Mouse (Mus musculus) left cerebral cortex, adult 8-10 months (tissue): ENCODE measurements at regions not wholly inside any gene's neighbourhood (a gene's known extent, or its start where the extent isn't known, plus 50 kb on each side); places are given as distances from the start of the nearest gene placed in this dataset.
"Not testable (repeated sequence)": the region's sequence is repeated elsewhere in the genome, so short reads cannot be mapped to it uniquely, and the experiment has no call there.

Source experiments
- DNase-seq, 2 experiments: peaks; one replicate each; pipeline ENCODE4 v3.0.0; 2022; ENCODE audit warnings: low spot score in 2 of 2

DNA sequence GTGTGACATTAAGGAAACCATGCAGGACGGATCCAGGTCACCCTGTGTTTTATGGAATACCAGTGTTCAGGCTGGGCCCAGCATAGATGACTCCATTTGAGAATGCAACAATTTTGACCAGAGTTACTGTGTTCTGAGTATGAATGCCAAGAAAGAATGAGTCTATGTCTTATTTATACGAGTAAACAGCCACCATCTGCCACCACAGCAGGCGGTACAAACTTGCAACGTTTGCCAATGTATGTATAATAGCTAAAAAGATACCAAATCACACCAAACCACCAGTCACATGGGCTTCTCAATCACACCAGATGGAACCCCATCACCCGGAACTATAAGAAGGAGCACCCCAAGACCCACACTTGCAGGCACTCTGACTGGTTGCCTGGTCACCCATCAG lies 192.1 kb downstream of the Glrx3 start:
- DNase-seq: peak in 1 of 2 experiments; percentile 63

DNA sequence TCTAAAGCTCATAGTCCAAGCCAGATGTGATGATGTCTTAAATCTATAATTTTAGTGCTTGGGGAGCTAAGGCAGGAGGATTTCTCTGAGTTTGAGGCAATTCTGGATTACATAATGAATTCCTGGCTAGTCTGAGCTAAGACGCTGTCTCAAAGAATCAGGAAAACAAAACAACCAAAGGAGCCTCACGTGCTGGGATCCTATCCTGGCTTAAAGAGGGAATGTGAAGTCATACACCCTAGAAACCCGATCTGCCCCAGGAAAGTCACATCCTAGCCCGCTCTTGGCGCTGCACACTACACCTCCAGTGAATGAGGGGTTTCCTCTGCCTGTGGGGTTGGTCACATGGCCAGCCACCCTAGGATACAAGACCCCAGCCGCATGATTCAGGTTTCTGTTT lies 211.2 kb downstream of the Glrx3 start:
- no peak for DNase-seq

DNA sequence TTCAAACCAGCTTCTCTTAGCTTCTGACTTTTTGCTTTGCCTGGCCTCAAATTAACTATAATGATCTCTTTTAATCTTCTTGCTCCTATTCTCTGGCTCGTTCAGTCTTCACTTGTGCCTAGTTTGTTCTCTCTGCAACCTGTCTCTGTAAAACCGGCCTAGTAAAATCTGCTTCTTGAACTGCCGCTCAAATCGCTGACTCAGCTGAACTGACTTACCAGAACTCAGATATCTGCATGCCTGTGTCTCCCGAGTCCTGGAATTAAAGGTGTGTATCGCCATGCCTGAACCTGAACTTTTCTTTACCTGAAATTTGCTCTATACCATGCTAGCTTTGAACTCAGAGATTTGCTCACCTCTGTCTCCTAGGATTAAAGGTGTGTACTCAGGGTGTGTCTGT lies 212.2 kb downstream of the Glrx3 start:
- no peak for DNase-seq

DNA sequence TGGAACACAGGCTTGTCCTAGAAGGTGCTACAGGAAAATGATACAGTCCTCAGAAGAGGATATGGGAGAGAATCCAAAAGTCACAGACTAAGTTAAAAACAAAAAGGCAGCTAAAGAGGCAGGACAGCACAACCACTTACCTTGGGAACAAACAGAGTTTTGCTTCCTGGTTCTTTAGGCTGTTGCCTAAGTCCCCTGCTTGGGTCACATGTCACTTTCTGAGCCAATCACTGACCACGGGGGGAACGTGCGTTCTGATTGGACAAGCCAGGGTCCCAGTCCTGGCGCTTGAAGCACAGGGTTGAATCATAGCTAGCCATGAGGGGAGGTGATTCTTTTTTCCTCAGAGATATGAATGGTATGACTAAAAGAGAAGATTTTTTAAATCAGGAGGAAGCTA lies 216.4 kb downstream of the Glrx3 start:
- DNase-seq: no peak

DNA sequence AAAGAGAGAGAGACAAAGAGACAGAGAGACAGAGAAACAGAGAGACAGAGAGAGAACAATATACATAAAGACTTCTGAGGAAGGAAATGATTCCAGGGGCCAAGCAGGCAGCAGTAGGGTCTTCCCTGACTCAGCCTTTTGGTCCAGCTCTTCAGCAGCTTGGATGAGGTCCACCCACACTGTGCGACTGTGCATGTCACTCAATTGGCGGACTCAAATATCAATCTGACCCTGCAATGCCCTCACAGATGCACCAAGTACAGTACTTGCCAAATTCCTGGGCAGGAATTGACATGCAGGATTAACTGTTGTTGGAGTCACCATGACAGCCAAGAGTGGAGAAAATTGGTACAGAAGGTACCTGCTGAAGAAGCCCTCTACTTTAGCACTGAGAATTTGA lies 229.8 kb downstream of the Glrx3 start:
- DNase-seq: no peak

DNA sequence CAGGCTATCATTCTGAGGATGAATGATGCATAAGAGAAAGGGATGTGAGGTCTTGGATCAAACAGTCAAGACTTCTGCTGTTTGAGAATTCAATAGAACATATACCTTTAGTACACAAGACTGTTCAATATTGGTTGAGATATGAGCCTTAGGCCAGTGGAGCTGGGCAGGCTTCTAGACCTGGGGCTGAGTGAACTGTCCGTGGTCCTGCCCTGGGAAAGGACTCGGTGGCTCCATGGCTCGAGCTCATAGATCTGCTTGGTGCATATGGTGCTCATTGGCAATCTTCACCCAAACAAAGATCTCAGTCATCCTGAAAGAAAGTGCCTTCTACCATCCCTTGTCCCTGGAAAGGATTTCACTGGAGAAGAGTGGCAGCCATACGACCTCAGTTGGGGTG lies 233.7 kb downstream of the Glrx3 start:
- no peak for DNase-seq

DNA sequence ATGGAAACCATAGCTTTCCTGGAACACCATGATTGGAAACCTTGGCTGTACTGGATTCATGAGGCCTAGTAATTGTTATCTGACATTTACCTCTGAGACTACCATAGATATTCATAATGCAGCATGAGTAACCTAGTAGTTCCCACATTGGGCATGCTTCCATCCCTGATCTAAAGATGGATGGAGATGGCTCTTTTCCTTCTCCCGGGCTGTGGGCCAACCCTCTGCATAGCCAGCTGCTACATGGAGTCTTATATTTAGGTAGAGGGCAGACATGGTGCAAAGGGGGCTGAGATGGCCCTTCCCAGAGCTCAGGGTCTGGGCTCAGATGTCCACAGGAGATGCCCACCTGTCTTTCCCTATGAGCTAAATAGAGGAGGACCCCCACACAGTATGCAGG lies 237.2 kb downstream of the Glrx3 start:
- peak; percentile 5 to 65 for DNase-seq

DNA sequence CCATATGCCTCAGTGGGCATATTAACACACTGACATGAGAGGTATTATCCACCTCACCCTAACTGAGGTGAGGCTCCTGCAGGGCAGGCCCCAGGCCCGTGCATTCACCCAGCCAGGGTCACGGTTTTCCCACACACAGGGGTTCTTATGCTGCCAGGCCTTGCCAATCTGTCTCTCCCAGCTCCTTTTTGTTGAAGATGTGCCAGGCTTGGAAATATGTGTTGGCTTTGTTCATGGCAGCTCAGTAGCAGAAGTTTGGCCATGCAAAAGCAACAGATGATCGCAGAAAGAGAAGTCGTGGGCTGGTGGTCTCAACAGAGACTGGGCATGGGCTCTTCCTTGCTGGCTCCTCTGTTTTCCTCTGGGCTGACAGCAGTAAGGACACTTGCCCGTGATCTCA lies 238.0 kb downstream of the Glrx3 start:
- DNase-seq: peak in 1 of 2 experiments; percentile 6

DNA sequence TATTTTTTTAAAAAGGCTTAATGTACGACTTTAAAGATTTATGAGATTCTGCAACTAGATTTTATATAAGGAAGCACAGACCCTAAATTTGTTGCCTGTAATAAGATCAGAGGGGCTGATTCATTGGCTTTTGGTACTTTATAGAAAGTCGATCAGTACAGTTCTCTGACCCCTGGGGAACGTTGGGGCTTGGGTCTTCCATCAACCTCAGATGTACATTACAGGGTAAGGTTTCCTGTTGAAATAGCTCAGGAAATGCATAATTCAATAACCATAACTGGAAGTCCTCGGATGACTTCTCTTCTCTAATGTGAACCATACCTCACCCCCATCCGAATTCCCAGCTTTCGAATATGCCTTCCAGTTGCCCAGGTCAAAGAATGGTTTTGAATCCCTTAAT lies 247.4 kb downstream of the Glrx3 start:
- no peak for DNase-seq

DNA sequence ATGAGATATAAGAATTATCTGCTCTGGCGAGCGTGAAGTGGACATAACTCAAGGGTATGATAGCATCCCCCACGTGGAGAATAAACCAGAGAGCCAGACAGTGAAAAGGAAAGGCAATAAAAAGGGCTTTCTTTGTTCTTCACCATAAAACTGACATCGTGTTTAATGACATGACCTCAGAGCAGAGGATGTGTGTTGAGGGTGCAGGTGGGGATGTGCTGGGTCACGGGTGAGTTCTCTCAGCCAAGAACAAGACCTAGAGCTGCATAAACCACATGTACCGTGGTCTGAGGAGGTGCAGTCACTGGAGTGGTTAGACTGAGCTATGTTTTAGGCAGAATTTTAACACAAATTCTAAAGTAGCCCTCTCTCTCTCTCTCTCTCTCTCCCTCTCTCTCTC lies 247.9 kb downstream of the Glrx3 start:
- DNase-seq: no peak

DNA sequence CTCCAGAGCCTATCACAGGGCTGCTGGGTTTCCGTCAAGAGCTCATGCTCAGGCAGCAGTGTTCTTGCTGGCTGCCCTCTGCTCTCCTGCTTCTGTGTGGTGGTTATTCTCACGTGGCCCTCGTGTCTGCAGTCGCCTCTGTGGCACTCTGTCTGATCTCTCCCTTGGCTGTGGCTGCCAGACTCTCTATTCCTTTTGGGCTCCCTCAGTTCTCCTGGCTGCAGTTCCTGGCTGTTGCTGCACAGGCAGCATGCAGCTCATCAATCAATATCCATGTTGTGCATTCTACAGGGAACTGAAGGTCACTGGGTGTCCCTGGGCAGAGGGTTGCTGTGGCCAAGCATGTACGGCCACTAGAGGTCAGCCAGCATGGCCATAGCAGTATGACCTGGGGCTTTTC lies 259.4 kb downstream of the Glrx3 start:
- no peak for DNase-seq

DNA sequence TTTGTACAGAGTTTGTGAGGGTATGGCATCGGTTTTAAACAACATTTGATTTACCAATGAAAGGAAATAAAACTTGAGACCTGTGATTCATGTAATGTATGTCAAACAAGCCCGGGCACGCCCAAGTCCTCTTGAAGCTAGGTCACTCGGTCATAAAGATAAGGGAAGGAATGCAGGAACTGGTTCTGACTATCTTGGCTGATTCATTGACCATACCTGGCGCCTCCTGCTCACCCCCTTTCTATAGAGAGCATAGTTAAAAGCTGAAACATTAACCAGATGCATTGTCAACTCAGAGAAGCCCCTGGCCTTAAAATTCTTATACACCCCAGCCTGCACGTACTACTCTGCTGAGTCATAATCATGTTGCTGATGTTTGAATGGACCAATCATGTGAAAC lies 261.1 kb downstream of the Glrx3 start:
- DNase-seq: not testable (repeated sequence)

DNA sequence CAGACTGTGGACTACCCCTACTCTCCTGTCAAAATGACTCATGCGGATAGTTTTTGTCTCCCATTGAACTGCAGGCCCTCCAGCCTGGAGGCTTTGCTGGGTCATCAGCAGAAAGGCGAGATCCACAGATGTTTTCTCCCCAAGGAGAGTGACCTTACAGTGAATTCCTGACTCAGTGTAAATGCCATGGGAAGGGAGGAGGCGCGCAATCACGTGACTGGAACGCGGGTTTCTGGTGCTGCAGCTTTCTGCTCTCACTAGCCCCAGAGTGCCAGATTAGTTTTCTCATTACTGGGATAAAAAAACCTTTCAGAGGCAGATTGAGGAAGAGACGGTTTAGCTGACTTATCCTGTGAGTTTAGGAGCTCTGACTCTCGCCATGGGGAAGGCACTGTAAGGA lies 275.4 kb downstream of the Glrx3 start:
- DNase-seq: no peak

DNA sequence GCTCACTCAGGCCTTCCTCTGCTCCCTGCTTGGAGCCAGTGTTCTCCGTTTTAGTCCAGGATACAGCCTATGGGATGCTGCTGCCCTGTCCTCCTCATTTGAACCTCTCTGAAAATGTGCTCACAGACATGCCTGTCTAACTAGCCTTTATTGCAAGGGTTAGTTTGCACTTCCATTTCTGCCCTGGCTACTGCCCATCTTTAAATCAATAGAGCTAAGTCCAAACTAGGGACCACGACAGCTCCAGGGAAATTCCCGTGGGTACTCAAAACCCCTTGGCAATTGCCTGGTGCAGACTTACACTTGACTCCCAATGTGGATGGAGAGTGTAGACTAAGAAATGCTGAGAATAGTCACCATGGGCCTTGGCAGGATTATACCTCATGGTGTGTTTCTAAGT lies 276.4 kb downstream of the Glrx3 start:
- no peak for DNase-seq

DNA sequence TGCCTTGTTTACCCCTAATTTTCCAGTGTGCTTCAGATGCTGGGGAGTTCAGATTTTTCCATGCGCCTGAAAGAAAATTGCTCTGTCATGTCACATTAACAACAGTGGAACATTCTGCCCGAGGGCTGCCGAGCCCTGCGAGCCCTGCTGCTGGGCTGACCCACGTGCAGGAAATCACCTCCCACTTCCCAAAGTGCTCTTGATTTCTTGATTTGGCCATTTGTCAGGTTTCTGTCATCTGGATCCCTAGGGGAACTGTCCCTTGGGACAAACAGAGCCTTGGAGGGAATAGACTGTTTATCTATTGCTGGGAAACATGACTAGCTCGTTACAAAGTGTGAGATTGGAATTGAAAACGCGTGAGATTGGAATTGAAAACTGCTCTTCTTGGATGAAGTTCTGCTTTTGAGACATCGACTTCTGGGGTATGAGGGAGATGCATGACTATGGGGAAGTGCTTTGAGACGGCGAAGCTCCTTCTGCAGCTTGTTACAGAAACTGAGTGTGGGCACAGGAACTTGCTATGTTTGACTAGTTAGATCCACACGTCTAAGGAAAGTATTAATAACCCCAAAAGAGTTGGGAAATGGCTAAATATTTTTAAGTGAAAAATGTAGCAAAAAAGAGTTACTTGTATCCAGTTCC lies 277.0 kb downstream of the Glrx3 start:
- no peak for DNase-seq

DNA sequence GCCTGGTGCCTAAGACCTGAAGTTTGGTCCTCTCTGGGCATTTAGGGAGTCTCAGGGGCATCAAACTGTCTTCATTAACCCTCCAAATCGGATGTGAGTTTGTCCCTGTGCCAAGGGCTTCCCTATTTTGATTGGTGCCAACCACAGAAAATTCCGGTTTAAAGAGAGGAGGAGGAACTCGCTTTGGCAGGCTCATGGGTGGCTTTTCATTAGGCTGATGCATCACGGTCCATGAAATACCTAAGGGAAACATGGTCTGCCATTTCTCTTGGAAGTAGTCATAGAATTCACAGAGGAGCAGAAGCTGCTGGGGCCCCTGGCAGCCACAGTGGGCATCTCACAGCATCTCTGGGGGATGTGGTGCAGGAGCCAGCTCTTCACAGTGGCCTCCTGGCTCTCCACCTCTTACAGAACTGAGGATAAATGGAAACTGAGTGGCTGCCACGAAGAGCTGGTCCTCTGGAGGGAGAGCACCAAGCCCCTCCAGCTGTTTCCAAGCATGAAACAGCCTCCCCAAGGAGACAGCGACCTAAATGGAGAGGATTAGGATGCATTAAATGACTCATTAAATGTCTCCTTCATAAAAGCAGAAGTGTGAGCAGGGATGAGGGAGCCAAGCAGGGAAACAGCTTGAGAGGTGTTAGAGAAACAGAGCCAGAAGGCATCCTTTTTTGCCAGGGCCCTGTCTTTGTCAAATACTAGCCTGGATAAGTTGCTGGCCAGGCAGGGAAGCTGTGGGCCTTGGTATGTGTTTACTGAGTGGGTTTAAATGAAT lies 277.9 kb downstream of the Glrx3 start:
- DNase-seq: peak in 1 of 2 experiments; percentile 27

DNA sequence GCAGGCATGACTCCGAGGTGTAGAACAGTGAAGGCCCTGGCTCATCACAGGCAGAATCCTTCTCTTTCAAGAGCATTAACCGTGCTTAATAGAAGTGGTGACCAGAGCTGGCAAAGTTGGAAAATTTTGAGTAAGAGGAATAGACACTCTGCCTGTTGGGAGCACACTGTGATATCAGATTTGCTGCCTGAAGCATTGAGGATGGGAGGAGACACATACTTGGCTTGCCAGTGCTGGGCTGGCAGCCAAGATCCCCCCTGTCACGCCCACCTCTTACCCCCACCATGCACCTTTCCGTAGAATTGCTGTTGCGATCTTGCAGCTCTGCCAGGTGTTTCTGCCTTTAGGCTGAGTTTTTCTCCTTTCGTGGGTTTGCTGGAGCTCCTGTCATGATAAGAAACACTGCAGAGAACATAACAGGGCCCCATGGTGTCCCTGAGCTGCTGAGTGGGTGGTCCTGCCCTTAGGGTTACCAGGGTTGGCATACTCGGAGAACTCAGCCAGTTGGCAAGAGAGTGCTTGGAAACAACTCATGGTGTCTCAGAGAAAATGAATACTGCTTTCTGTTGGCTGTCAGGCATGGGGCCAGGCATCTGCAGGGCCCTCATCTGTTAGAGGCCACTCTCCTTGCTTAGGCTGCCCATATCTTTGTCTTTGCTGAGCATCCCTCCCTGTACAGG lies 286.1 kb downstream of the Glrx3 start:
- DNase-seq: no peak

DNA sequence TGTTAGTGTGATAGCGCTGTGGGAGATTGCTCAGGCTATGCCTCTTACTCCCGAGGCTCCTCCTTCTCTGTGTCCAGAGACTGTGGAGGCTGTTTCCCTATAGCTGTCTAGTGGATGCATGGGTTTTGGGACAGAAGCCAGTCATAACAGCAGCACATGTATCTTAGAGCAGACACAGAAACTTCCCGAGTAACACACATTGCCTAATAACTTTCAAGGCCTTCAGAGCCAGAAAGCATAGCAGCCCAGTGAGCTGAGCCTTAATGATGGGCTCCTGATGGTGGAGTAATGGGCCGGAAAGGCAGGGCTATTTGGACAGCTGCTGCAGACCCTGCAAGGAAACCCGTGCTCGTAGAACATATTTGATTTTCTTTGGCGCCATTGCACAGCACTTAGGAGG lies 288.6 kb downstream of the Glrx3 start:
- DNase-seq: no peak

DNA sequence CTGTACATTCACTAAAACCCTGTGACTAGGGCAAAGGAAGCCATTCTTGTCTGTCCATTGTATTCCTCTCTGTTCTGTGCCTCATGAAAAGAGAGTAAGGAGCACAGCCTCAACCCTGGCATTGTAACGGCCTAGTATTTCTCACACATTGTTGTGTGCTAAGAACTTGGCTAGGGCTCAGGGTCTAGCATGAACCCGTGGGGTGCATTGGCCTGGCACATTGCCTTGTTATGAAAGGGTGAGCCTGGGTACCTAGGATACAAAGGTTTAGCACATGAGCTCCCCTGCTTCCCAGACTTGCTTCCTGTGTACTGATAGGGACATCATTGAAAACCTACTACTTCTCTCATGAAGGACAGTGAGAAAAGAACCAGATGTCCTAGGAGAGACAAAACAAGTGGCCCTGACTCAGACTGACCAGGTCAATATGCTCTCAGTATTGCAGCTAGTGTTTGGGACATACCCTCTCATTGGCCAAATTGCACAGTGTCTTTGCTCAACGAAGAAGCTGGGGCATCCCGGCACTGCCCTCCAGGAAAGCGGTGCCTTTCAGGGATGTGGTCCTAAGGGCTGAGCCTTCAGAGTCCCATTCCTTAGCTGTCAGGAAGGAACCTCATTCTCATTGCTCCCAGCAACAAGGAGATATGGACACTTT lies 298.6 kb downstream of the Glrx3 start:
- no peak for DNase-seq

DNA sequence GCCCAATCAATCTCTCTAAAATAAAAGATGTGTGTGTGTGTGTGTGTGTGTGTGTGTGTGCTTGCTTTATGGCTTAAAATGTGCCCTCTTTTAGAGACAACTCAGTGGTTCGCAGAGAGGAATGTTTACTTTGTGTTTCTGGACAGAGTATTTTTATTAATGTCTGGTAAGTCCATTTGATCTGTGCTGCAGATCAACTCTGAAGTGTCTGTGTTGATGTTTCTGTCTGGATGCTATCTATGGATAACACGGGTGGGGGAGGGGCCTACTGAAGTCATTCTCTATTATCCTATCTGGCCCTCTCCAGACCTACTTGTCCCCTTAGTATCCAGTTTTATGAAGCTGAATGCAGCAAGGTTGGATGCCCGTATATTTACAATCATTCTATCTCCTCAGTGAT lies 304.3 kb downstream of the Glrx3 start:
- DNase-seq: no peak

DNA sequence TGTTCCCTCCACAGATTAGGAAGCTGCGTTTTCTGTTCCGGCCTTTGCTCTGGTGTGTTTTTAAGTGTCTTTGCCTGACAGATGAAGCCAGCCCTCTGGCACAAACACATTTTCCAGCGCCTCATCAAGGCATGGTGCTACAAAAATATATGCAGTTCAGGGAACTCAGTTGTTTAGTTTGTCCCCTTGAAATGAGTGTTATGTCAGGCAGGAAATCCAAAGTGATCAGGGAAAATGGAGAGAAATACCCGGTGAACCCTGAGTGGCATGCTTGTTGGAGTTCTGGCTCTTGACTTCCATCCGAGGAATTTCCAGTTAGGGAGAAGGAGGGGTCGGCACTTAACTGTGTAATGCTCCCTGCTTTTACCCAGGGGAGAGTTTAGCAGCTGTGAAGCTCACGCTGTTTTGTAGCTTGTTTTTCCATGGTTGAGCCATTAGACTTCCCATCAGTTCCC lies 304.9 kb downstream of the Glrx3 start:
- DNase-seq: no peak

DNA sequence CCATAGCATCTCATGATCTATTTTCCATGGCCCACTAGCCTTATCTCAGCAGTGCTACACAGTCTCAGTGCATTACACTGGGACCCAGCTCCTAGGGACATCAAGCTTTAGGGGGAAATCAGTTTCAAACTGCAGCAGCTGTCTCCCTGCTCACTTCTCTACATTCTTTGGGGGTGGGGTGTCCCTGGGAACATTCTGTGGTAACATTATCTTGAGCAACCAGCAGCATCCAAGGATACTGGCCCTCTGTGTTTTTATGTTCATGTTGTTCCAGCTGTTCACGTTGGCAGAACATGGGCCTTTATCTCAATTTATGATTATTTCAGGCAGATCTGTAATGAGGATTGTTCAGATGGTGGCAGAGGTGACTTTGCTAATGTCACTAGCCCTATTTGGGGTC lies 308.2 kb downstream of the Glrx3 start:
- DNase-seq: no peak
